Mouse (Mus musculus) CH12.LX (cell line): ENCODE results near the gene Ccs. TPM values are rescaled to one million over a fixed set of nuclear protein-coding genes. Genes with fewer than 3 reads are reported as not detected.

Source experiments
- DNase-seq: peaks from one replicate; pipeline ENCODE4 v3.0.0-alpha.2; 2013; ENCODE audit errors: extremely low read depth
- H3K27ac ChIP-seq: 2 replicates; pipeline ENCODE4 v1.5.1; 2012; ENCODE audit warnings: low read depth, mild to moderate bottlenecking, control low read depth, moderate library complexity; ENCODE audit not compliant: insufficient read depth
- H3K27me3 ChIP-seq: replicated peaks from 2 replicates; pipeline ENCODE3; 2012; ENCODE audit warnings: inconsistent platforms
- H3K36me3 ChIP-seq, 2 experiments: replicated peaks in 1 of 2; 2 replicates each; pipeline versions ENCODE3 to v1.6.1; 2012; ENCODE audit warnings: inconsistent platforms in 1 of 2, low read length in 1 of 2, mild to moderate bottlenecking in 1 of 2, mixed read lengths in 1 of 2, moderate library complexity in 1 of 2; ENCODE audit not compliant: control insufficient read depth in 1 of 2, insufficient read depth in 1 of 2
- H3K4me1 ChIP-seq, 2 experiments: 2 replicates each; pipeline ENCODE4 v1.6.1; 2012; ENCODE audit warnings: inconsistent platforms in 1 of 2, moderate library complexity in 1 of 2; ENCODE audit not compliant: insufficient read depth in 2 of 2, control insufficient read depth in 1 of 2
- H3K4me2 ChIP-seq: 2 replicates; pipeline ENCODE4 v1.6.1; 2012; ENCODE audit warnings: low read depth, mild to moderate bottlenecking, control low read depth; ENCODE audit not compliant: poor library complexity, insufficient read depth, severe bottlenecking
- H3K4me3 ChIP-seq, 3 experiments: fragments of 150-350 bp in 1 of 3; sonication (generic) in 1 of 3; replicated peaks in 1 of 3; 2 replicates each; pipeline versions ENCODE3 to v1.5.1; 2011 to 2012; ENCODE audit warnings: low read depth in 2 of 3, low read length in 2 of 3, mild to moderate bottlenecking in 2 of 3, moderate library complexity in 2 of 3, control low read depth in 1 of 3, improper control_type of control experiment in 1 of 3, inconsistent platforms in 1 of 3, mixed read lengths in 1 of 3; ENCODE audit not compliant: poor library complexity in 1 of 3
- H3K79me2 ChIP-seq: replicated peaks from 2 replicates; pipeline ENCODE4 v1.6.1; 2012; ENCODE audit warnings: mild to moderate bottlenecking, moderate library complexity; ENCODE audit not compliant: control insufficient read depth, poor library complexity, insufficient read depth, severe bottlenecking; ENCODE audit errors: extremely low read depth
- H3K9ac ChIP-seq: 2 replicates; pipeline ENCODE4 v1.6.1; 2012; ENCODE audit warnings: low read depth, mild to moderate bottlenecking, control low read depth, moderate library complexity; ENCODE audit not compliant: insufficient read depth
- H3K9me3 ChIP-seq: replicated peaks from 2 replicates; pipeline ENCODE3; 2012; ENCODE audit warnings: low read length, inconsistent platforms, mixed read lengths
- BHLHE40 ChIP-seq: IDR thresholded peaks from 2 replicates; pipeline ENCODE4 v1.6.1; 2011; ENCODE audit warnings: mild to moderate bottlenecking, low read depth, low read length, improper control_type of control experiment
- CTCF ChIP-seq, 2 experiments: IDR thresholded peaks in 1 of 2; conservative IDR thresholded peaks in 1 of 2; 2 replicates each; pipeline ENCODE4 v1.5.1; 2011 to 2012; ENCODE audit warnings: low read depth in 2 of 2, low read length in 2 of 2, improper control_type of control experiment in 1 of 2, inconsistent platforms in 1 of 2, mild to moderate bottlenecking in 1 of 2, moderate library complexity in 1 of 2
- E2F4 ChIP-seq: IDR thresholded peaks from 2 replicates; pipeline ENCODE4 v1.6.1; 2011; ENCODE audit warnings: low read depth, low read length, improper control_type of control experiment; ENCODE audit not compliant: insufficient replicate concordance
- ELF1 ChIP-seq: IDR thresholded peaks from 2 replicates; pipeline ENCODE4 v1.6.1; 2014; ENCODE audit warnings: low read depth, mild to moderate bottlenecking, inconsistent platforms, low read length, improper control_type of control experiment
- GABPA ChIP-seq: IDR thresholded peaks from 2 replicates; pipeline ENCODE4 v1.6.1; 2012; ENCODE audit warnings: low read depth, low read length, improper control_type of control experiment, inconsistent platforms; ENCODE audit not compliant: insufficient replicate concordance
- HCFC1 ChIP-seq: IDR thresholded peaks from 2 replicates; pipeline ENCODE4 v1.6.1; 2012; ENCODE audit warnings: low read depth, mild to moderate bottlenecking, inconsistent platforms, low read length, improper control_type of control experiment
- KAT2A ChIP-seq: IDR thresholded peaks from 2 replicates; pipeline ENCODE4 v1.6.1; 2012; ENCODE audit warnings: low read length, improper control_type of control experiment, inconsistent platforms; ENCODE audit not compliant: insufficient replicate concordance
- MAFK ChIP-seq: IDR thresholded peaks from 2 replicates; pipeline ENCODE4 v1.6.1; 2011; ENCODE audit warnings: low read length, improper control_type of control experiment; ENCODE audit not compliant: insufficient replicate concordance
- MAX ChIP-seq: IDR thresholded peaks from 2 replicates; pipeline ENCODE4 v1.6.1; 2011; ENCODE audit warnings: low read length, improper control_type of control experiment
- MEF2A ChIP-seq: IDR thresholded peaks from 2 replicates; pipeline ENCODE4 v1.6.1; 2014; ENCODE audit warnings: low read depth, mild to moderate bottlenecking, inconsistent platforms, low read length, improper control_type of control experiment, borderline replicate concordance
- MXI1 ChIP-seq: IDR thresholded peaks from 2 replicates; pipeline ENCODE4 v1.6.1; 2011; ENCODE audit warnings: mild to moderate bottlenecking, low read depth, low read length, improper control_type of control experiment
- MYC ChIP-seq: IDR thresholded peaks from 2 replicates; pipeline ENCODE4 v1.6.1; 2011; ENCODE audit warnings: low read depth, mild to moderate bottlenecking, improper control_type of control experiment, low read length
- POLR2A ChIP-seq: IDR thresholded peaks from 2 replicates; pipeline ENCODE4 v1.6.1; 2011; ENCODE audit warnings: low read depth, mild to moderate bottlenecking, improper control_type of control experiment, low read length
- RCOR1 ChIP-seq: conservative IDR thresholded peaks from 2 replicates; pipeline ENCODE4 v1.6.1; 2012; ENCODE audit warnings: low read depth, mild to moderate bottlenecking, inconsistent platforms, low read length, improper control_type of control experiment
- SIN3A ChIP-seq: IDR thresholded peaks from 2 replicates; pipeline ENCODE4 v1.6.1; 2012; ENCODE audit warnings: low read length, improper control_type of control experiment, inconsistent platforms
- SMC3 ChIP-seq: IDR thresholded peaks from 2 replicates; pipeline ENCODE4 v1.6.1; 2011; ENCODE audit warnings: low read depth, low read length, improper control_type of control experiment
- USF1 ChIP-seq: IDR thresholded peaks from 2 replicates; pipeline ENCODE4 v1.6.1; 2014; ENCODE audit warnings: low read depth, mild to moderate bottlenecking, inconsistent platforms, low read length, improper control_type of control experiment
- ZC3H11A ChIP-seq: IDR thresholded peaks from 2 replicates; pipeline ENCODE4 v1.6.1; 2012; ENCODE audit warnings: low read depth, mild to moderate bottlenecking, inconsistent platforms, low read length, improper control_type of control experiment
- ZNF384 ChIP-seq: IDR thresholded peaks from 2 replicates; pipeline ENCODE4 v1.6.1; 2012; ENCODE audit warnings: low read depth, low read length, improper control_type of control experiment, inconsistent platforms
- dilution Hi-C: fragments of 300-500 bp; cut with MboI; formaldehyde crosslinking; loops from 2 replicates; pipeline ENCODE4 v1.14.3; 2020; ENCODE audit warnings: low sequenced_read_pairs; ENCODE audit not compliant: extremely low pct_unique_long_range_greater_than_20kb, extremely low pct_ligation_motif_present
- in situ Hi-C: fragments of 300-500 bp; cut with MboI; formaldehyde crosslinking; loops from 3 replicates; pipeline ENCODE4 v1.14.3; 2019; ENCODE audit warnings: low sequenced_read_pairs, low pct_ligation_motif_present, low pct_unique_long_range_greater_than_20kb, mixed read lengths
- polyA plus RNA-seq: library from polyadenylated mRNA; unstranded; fragments of >175 nt; gene quantifications from 2 replicates; pipeline ENCODE4 v1.2.1, GENCODE M21; 2012; ENCODE audit warnings: low read depth; ENCODE audit not compliant: insufficient read length
- total RNA-seq, 2 experiments: library from RNA; depleted of rRNA; stranded (reverse); fragments of 300-350 nt in 1 of 2; fragments of >200 nt in 1 of 2; gene quantifications; 2 replicates each; pipeline ENCODE4 v1.2.3; 2012 to 2014

The Ccs gene
- total and polyA plus RNA-seq, 3 experiments: 25.6 to 42.1 (median 32.0) TPM

- TF ChIP-seq MAX (peak; percentile 94), ELF1 (peak; percentile 55), SIN3A (peak; percentile 72), POLR2A (peak; percentile 99), GABPA (no peak), ZC3H11A (no peak), MEF2A (no peak), ZNF384 (no peak), HCFC1 (peak; percentile 68), E2F4 (0 out of 2 replicates have a peak, but pooled peaks have one; percentile 47), MXI1 (peak; percentile 84), BHLHE40 (0 out of 2 replicates have a peak, but pooled peaks have one; percentile 15), CTCF (conservative IDR thresholded peaks at IDR 0.05 in 1 of 2, IDR thresholded peaks at IDR 0.05 in 1 of 2; ENCODE audit: low read depth in 2 of 2, low read length in 2 of 2) (no peak), SMC3 (no peak), RCOR1 (no peak), MAFK (no peak), MYC (peak; percentile 65; the same call in 1 of the 2 replicates), KAT2A (0 out of 2 replicates have a peak, but pooled peaks have one; percentile 53), USF1 (no peak)
- TF ChIP-seq, all 38 proteins: peak for 19
These were observed 27.8 kb downstream of the Ccs start, which contains the start of the genes Gm21992 and Rbm14 (continued) for GRCm38 (mm10) chr19:4811063-4811908.

- Histone ChIP-seq H3K9me3 (peaks cover 7% of the 10 kb centered on the region), H3K79me2 (peaks cover 56% of the 10 kb centered on the region), H3K4me3 (peak overlapping the region; percentile 74 to 88 (median 88)), H3K4me1 (peaks cover 4 to 28% of the 10 kb centered on the region in 2 experiments; a peak in 3 of 4 replicates), H3K27me3 (no peaks in the 10 kb centered on the region), H3K36me3 (peaks cover 0 to 20% of the 10 kb centered on the region in 2 experiments), H3K9ac (peak overlapping the region; percentile 64), H3K27ac (peak overlapping the region; percentile 84; the same call in 1 of the 2 replicates), H3K4me2 (peak overlapping the region; percentile 92; the same call in 1 of the 2 replicates)
- in situ Hi-C loops: no loop called here
- no peak for DNase-seq
- TF ChIP-seq SIN3A (0 out of 2 replicates have a peak, but pooled peaks have one; percentile 6), CTCF (conservative IDR thresholded peaks at IDR 0.05 in 1 of 2, IDR thresholded peaks at IDR 0.05 in 1 of 2; ENCODE audit: low read depth in 2 of 2, low read length in 2 of 2) (no peak), GABPA (no peak), SMC3 (no peak)
- TF ChIP-seq, all 38 proteins: peak for 1
- dilution Hi-C loops: no loop called here
These were observed 28.4 kb downstream of the Ccs start for GRCm38 (mm10) chr19:4810746-4811062.
